Mouse (Mus musculus) B cell, adult 2 months (primary cell): ENCODE measurements around the gene C1qtnf3.
A peak's percentile ranks its signal among the peaks of the same experiment; 100 is the strongest.

ENCODE experiments used
- DNase-seq, 2 experiments: peaks; one replicate each; pipeline ENCODE4 v3.0.0; 2022

The C1qtnf3 gene

DNA sequence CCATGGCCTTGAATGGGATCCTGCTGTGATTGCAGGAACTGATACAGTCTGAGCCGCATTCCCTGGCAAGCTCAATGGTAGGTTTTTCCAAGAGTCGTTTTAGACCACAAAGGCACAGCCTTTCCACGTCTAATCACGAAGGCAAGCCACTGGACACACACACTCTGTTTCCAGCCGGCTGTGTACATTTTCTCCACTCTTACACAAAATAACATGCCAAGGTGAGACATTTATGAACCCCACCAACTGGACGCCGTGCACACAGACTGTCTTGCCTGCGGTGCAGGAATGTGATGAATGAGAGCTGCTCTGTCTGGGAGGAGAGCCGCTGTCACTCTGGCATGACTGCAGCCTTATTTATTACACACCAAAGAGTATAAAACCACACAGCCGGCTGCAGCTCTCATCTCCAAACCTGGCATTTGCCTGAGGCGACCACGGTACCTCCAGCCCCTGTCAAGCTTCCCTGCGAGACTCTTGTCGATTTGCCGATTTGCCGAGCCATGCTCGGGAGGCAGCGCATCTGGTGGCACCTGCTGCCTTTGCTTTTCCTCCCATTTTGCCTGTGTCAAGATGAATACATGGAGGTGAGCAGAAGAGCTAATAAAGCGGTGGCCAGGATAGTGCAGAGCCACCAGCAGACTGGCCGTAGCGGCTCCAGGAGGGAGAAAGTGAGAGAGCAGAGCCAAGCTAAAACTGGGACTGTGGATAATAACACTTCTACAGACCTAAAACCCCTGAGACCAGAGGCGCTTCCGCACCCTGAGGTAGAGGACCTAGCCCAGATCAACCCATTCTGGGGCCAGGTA lies at the start of gene C1qtnf3:
Gene C1qtnf3 (plus strand): TSS at position 382 of the 809 bp plus-strand sequence.
- DNase-seq: no peak

DNA sequence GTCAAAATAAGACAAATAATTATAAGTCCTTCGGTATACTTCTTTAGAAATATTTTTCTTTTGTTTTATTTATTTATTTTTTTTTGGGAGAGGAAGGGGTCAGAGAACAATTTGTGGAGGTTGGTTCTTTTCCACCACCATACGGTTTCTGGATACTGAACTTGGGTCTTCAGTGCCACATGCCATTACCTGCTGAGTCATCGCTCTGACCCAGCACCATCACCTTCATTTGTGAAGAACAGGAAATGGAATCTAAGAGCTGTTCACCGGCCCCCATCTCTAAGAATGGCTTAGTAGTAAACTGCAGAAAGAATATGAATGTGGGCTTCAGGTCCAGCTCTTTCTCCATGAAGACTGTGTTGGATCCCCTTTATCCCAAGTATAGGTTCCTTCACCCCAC lies 49.8 kb upstream of the C1qtnf3 start:
- DNase-seq: no peak

DNA sequence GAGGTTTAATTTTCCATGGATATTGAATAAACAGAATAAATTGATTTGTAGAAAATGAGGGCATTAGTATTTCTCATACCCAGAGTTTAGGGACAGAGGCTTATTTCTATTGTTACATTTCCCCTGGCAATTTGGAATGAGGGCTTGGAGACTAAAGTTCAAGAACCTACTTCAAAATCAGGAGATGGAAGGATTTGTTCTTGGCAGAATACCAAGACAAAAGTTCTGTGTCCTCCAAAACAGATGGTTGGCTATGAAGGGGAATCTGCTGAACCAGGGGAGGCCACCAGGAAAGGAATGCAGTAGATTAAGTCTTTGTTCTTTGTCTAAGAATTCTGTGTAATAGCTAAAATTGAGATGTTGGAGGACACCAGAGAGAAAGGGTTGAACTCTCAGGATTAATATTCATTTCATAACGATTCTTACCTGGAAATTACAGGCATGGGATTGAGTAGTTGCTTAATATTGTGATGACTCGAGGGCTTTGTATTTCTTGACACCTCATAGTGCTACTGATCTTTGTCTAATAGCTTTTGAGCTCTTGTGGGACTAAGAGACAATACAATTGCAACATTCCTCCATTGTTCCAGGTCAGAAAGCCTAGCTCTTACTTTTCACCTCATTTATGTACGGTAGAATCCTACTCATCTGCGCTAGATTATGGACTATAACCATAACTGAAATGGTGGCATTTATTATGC lies 35.4 kb upstream of the C1qtnf3 start:
- DNase-seq: no peak

DNA sequence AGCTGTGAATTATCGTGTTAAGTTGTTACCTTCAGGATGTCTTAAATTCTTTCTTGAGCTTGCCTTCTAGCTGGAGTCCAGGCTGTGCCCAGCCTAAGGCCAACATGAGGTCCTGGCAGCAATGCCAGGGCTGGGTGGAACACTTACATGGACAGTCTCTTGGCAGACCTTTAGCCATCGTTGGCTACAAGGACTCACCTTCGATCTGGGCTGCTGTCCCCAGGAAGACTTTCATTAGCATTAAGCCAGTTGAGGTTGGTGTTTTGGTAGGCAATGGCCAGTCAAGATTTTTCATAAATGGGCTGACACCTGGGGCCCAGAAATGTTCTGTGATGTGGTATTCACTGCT lies 34.8 kb upstream of the C1qtnf3 start:
- DNase-seq: no peak

DNA sequence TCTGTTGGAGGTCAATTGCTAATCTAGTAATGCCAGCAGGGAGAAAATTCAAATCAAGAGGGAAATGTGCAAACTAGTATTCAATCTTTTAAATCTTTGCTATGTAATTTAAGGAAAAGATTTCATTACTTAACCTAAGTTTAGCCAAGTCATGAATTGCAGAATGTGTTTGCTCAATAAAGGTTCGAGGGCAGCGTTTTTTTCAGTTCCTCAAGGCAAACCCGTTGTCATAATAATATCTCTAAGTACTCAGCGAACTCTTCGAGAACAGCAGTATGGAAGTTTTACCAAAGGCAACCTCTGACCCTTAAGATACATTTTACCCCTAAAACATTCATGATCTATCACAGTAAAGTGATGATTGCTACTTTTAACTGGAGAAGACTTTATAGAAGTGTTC lies 31.9 kb upstream of the C1qtnf3 start:
- no peak for DNase-seq

DNA sequence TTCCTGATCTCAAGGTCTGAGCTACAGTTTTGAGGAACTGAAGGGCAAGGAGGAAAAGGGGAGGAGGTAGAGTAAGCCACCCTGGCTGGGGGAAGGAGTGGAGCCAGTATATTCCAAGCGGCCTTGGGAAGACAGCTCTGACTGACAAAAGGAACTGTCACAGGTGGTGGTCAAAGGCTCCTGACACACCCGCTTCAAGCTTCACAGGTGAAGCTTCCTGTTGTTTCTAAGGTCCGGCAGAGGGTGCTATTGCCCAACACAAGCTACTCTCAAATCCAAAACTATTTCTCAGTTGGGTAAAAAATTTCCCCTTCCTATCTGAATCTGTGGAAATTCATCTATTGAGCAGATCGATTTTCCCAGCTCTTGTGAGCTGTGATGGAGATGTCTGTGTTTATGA lies 31.1 kb upstream of the C1qtnf3 start:
- peak in 1 of 2 experiments; percentile 2 for DNase-seq

DNA sequence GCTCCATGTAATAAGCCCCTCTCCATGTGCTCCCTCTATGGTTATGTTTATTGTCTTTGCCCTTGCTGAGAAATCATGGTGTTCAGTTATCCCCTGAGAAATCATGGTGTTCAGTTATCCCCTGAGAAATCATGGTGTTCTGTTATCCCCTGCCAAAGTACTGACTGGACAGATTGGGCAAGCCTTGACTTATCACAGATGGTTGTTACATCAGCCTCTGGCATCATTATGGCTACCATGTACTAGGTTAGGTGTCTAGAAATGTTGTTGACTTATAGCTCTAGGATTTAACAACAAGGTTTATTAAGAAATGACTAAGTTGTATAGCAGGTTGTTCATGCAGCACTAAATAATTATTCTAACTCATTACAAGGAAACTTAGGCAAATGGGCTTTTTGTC lies 30.1 kb upstream of the C1qtnf3 start:
- DNase-seq: no peak

DNA sequence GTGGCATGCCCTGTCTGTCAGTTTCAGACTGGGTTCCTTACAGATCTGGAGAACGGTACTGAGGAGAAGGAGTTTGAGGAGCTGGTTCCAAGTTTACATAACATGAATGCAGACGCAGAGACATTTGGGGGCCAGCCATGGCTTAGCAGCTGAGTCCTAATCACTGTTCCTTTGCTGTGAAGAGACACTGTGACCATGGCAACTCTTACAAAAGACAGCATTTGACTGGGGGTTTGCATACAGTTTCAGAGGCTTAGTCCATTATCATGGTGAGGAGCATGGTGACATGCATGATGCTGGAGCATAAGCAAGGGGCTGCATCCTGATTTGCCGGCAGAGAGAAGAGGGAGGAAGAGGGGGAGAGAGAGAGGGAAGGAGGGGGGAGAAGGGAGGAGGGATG lies 29.6 kb upstream of the C1qtnf3 start:
- no peak for DNase-seq

DNA sequence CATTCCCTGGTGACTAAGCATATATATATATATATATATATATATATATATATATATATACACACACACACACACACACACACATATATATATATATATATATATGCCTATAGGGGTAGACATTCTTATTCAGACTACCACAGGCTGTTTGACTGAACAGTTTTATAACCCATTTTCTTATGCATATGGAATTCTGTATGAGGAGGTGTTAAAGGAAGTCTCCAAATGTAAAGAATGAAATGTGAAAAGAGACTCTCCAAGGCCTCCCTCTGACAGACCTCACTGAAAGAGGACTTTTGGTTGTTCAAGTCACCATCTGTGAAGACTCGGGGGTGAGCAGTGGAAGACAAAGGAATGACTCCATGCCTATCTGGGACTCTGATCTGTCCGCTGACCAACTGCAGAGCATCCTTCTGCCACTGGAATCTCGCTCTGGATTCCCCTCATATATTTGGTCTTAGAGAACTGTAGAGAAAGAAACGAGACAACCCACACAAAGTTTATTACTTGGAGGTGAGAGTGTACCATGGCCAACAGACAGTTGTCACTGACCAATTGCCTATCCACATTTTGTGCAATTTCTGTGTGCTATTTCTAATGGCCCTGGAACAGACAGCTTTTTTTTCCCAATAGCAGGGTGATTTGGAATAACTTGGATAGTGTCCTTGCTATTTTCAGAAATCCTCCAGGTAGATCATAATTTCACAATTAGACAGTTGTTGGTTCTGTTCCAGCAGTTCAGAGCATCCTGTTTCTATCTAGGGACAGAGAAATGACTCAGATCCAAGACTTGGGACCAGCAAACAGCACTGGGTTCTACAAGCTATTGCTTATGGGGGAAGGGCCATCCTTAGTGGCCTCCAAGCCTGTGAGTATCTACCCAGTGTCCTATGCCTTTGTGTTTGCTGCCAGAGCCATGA lies 28.8 kb upstream of the C1qtnf3 start:
- no peak for DNase-seq

DNA sequence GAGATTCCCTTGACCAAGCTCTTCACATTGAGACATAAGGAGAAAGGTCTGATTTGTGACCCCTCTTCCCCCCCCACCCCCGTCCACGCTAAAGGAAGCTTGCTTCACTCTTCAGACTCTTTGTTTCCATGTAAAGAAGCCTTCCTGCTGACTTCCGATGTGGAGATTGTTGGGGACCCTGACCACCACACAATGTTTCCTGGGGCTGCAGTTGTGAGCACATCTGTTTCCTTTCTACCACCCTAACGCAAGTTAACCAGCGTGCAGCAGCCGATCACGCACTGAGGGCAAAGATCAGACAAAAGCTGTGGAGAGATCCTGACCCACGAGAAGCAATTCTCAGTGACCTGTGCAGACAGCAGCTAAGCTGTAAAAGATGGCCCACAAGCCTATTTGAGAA lies 24.8 kb upstream of the C1qtnf3 start:
- DNase-seq: no peak

DNA sequence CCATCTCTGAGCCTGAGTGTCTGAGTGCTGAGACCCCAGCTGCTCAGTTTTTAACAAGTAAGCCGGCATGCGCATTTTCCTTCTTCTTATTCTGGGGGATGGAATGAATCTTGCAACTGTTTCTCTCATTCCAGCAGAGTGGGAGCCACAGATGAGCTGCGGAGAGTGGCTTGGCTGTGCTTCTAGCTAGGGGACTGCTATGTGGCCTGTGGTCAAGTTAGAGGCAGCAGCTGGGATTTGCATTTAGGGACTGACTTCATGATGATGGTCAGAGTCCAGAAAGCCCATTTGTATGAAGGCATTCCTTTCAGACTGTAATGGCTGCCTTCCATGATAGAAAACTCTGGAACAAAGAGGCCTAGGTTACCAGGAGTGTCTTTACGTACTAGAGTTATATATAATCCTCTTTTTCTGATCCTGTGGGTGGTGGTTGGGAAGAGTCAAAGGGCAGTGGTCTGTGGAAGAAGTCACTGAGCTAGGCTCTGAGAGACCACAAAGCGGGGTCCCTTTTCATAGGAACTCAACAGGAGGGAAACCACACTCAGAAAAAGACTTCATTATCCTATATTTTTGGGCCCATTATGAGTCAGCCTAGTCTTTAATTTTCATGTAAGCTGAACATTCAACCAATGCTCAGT lies 23.4 kb upstream of the C1qtnf3 start:
- no peak for DNase-seq

DNA sequence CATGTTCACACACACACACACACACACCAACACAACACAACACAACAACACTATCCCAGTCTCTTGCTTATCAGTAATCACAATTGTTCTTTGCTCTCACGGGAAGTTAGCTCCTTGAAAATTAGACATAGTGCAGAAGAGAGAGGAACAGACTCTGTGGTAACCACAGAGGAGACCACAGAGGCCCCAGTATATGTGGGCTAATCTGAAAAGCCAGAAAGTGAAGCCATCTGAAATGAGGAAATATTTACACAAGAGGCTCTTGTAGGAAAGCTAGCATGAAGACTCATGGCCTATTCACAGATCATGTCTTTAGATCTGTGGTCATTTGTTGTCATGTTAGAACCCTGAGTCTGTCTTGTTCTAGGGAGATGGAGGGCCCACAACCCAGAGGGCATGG lies 18.2 kb upstream of the C1qtnf3 start:
- no peak for DNase-seq

DNA sequence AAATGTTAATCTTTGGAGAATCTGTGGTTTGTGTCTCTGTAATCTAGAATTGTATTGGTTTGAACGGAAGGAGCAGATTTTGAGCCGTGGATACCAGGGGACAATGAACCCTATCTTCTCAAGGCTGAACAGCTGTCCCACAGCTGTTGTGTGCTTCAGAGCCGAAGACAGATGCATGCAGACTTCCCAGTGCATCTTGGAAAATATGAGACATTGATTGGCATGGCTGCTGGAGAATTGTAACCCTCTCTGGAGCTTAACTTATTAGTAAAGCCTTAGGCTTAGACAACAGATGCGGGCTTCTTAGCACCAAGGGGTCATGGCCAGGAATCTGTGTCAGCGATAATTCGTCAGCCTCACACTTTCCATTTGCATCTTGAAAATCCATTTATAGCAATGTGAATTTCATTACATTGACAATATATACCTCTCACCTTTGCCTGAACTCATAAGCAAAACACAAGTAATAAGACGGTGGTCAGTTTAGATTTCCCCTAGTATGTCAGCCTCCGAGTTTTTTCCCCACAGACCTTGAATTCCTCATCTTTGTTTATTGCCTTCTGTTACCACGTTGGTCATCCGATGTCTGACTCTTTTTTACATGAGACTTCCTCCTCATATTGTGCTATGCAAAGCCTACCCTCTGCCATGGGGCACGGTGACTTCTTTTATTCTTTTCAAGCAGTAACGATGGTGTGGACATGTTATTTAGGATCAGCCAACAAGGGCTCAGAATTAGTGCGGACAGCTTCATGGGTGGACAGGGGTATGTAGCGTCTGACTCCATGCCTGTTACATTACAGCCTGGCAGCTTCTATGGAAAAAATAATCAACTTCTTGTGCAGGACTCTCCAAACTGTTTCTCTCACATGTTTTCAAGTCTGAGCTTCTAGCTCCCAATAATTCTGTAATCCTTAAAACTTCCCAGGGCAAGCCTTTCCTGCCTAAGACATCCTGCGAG lies 11.7 kb upstream of the C1qtnf3 start:
- no peak for DNase-seq

DNA sequence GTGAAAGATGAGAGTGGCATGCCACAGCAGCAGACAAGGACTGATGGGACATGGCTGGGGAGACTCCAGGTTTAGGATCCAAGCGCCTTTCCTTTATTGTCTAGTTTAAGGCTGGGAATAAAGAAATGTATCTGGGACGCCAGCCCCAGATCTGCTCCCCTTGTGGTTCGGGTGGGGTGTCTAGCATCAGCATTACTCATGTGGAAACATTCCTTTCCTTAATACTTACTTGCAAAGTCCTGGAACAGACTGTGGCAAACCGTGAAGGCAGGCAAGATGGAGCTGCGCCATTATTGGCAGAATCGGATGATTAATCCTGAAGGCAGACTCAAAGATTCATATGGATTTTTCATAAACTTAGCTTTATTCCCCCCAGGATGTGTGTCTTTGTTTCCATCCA lies 10.2 kb upstream of the C1qtnf3 start:
- no peak for DNase-seq

DNA sequence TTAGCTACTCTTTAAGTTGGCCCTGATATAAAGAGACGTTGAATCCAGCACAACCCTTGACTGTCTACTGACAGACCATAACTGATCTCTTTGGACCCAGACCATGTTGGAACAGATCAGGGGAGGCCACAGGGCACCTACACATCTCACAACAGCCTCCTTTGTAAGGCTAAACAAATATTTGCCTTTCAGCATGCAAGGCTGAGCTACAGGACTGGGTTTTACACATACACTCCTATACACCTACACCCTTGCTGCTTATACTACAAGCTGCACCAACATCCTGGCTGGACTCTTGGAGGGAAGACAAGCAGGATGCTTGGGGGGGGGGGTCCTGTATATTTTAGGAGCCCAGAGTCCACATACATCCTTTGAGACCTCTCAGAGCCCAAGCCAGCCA lies 4.3 kb upstream of the C1qtnf3 start:
- DNase-seq: no peak

DNA sequence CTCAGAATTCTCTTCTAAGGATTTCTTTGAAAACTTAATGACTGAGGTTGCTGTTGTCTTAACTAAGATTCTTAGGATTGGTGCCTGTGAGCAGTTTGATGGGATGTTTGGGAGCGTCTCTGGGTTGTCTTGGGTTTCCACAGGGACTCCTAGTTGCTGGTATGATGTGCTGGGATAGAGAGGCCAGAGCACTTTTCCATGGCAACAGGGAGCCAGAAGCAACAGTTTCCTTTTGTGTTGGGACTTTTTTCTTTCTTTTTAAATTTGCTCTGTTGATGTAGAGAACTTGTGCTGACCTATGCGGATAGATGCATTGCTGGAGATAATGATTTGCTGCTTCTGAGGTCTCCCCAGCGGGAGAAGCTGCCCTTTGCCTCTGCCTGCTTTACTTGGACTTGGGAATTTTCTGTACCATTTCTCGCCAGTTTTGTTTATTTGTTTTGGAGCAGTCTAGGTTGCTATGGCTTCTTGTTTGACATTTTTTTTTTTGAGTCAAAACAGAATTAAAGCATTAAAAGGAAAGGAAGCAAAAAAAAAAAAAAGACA lies 701 bp downstream of the C1qtnf3 start:
- no peak for DNase-seq

DNA sequence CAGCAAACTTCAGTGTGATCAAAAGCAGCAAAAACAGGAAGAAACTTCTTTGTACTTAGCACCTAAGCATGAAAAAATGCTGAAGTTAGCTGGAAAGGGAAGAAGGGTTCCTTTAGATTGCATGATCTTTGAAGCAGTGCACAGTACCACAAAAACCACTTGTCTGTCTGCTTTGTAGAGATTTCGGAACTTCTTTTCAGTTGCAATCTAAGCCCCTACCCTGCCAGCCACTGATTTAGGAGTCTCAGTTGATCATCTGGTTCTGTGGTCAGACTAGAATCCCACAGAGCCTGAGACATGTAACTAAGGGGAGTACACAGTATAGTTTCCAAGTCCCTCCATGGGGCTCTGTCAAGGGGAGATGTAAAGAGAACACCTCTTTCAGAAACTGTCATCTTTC lies 1.3 kb downstream of the C1qtnf3 start:
- no peak for DNase-seq

DNA sequence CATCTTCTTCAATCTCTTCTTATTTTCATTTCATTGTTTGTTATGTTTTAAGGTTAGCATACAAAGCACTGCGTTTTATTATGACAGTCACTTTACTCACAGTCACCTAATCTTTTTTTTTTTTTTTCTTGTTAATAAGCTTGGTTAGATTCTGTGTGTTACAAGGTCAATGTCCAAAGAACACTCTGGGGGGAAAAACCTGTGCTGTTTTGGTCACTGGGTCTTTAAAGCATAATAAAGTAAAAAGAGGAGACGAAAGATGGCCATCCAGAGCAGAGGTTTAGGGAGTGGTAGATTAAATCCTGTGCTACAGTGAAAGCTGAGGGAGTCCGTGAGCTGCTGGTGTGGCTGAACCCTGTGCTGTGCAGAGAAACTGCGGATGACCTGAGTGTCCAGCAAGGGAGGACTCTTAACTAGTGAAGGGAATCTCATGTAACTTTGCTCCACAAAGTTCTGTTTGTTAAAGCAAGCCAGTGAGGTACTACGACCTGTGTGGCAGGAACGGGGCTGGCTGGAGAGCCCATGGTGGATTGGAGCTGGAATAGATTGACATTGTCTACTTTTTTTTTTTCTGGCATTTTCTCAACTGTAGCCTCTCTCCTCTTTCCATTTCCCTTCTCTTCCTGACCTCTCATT lies 2.4 kb downstream of the C1qtnf3 start:
- DNase-seq: no peak

DNA sequence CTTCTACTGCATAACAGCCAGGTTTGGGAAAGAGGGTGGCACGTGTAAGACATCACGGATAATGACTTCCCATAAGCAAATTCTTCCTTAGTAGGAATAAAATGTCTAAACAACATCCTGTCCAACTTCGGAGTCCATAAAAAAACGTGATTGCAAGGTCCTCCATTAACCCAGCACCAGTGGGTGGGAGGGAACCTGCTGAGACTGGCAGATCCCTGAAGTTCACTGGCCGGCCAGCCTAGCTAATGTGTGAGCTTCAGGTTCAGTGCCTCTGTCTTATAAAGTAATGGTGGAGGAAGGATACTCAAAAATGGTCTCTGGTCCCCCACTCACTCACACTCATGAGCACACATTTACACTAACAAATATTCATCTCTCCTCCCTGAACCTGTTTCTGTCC lies 3.0 kb downstream of the C1qtnf3 start:
- DNase-seq: no peak

DNA sequence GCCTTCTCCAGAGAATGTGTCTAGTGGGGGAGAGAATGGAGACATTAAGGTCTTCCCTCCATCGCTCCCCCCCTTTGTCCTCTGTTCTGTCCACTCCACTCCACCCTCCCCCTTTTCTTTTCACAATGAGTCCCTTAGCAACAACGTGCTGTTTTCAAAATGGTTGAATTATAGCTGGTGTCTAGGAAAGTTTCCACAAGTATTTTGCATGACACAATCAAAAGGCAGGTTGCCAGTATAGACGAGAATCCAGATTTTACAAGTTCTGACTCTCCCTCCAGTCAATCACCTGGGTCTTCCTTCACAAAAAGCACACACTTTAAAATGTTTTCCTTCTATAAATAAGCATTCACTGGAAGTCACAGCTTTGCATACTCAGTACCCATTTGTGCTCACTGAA lies 4.6 kb downstream of the C1qtnf3 start:
- DNase-seq: no peak
